Mouse (Mus musculus) hindbrain, embryonic 12.5 days (tissue): Measurements from ENCODE around the gene Nup88. TPM values are rescaled to one million over a fixed set of nuclear protein-coding genes. Genes with fewer than 3 reads are reported as not detected.

ENCODE experiments used
- ATAC-seq: fragments of 200-750 bp; cut with Nextera tagmentation; 2 replicates; pipeline ENCODE4 v1.8.0; 2017; ENCODE audit warnings: moderate TSS enrichment; ENCODE audit not compliant: low FRiP score
- H3K27ac ChIP-seq: fragments of 300-500 bp; sonication (generic); 2 replicates; pipeline ENCODE4 v1.5.1; 2016; ENCODE audit warnings: mild to moderate bottlenecking
- H3K27me3 ChIP-seq: fragments of 300-500 bp; sonication (generic); 2 replicates; pipeline ENCODE4 v1.6.1; 2016; ENCODE audit warnings: mild to moderate bottlenecking
- H3K36me3 ChIP-seq: fragments of 300-500 bp; sonication (generic); 2 replicates; pipeline ENCODE4 v1.6.1; 2016; ENCODE audit warnings: mild to moderate bottlenecking
- H3K4me1 ChIP-seq: fragments of 300-500 bp; sonication (generic); 2 replicates; pipeline ENCODE4 v1.6.1; 2016
- H3K4me2 ChIP-seq: fragments of 300-500 bp; sonication (generic); replicated peaks from 2 replicates; pipeline ENCODE4 v1.6.1; 2016; ENCODE audit warnings: mild to moderate bottlenecking
- H3K4me3 ChIP-seq: fragments of 300-500 bp; sonication (generic); 2 replicates; pipeline ENCODE4 v1.5.1; 2016; ENCODE audit warnings: mild to moderate bottlenecking
- H3K9ac ChIP-seq: fragments of 300-500 bp; sonication (generic); 2 replicates; pipeline ENCODE4 v1.6.1; 2016; ENCODE audit warnings: mild to moderate bottlenecking, moderate library complexity
- H3K9me3 ChIP-seq: fragments of 300-500 bp; sonication (generic); replicated peaks from 2 replicates; pipeline ENCODE4 v1.6.1; 2016; ENCODE audit warnings: mild to moderate bottlenecking
- WGBS: fragments of 180-500 bp; shearing (Covaris S2); methylation state at CpG from one replicate; pipeline ENCODE4 v1.1.7; 2016; 5-methylcytosine and 5-hydroxymethylcytosine counted together
- polyA plus RNA-seq: library from polyadenylated mRNA; unstranded; fragments of >200 nt; fragmentation: Nextera tagmentation; extraction: Ambion mirVana; gene quantifications from 2 replicates; pipeline ENCODE4 v1.2.1, GENCODE M21; 2016

Gene Nup88
- polyA plus RNA-seq, result 131 and 148 TPM in 2 replicates

GRCm38 (mm10) chr11:70969821-70970559, at the start of gene Nup88, which contains the start of gene Rpain:
Nup88 (minus strand) TSS chr11:70969973.
Rpain (plus strand) TSS chr11:70970213.
- peaks cover 32% of the 10 kb centered on the region for H3K36me3 ChIP-seq
- WGBS, result under 1% methylated on average over 42 of the region's 43 CpGs

GRCm38 (mm10) chr11:71018416-71019200, 48.8 kb upstream of the Nup88 start:
- 7% methylated on average over 28 of the region's 28 CpGs for WGBS

More at GRCm38 (mm10) chr11:70969821-70970559, at the start of gene Nup88, which contains the start of gene Rpain:
- H3K9ac ChIP-seq, result peak within 1 kb of the TSS; percentile 89
- peak within 1 kb of the TSS; percentile 91 for H3K27ac ChIP-seq
- peaks cover 16% of the 10 kb centered on the region for H3K4me1 ChIP-seq
- peak; percentile 97 for ATAC-seq
- H3K4me2 ChIP-seq, result peak within 1 kb of the TSS; percentile 64
- H3K27me3 ChIP-seq, result no peaks in the 10 kb centered on the region
- peak within 1 kb of the TSS; percentile 81 for H3K4me3 ChIP-seq
- H3K9me3 ChIP-seq, result no peaks in the 10 kb centered on the region

GRCm38 (mm10) chr11:71017051-71017450, 47.3 kb upstream of the Nup88 start:
- Histone ChIP-seq H3K27ac (no peak overlapping the region), H3K4me3 (no peak overlapping the region), H3K4me1 (peaks cover 30% of the 10 kb centered on the region), H3K4me2 (no peak overlapping the region), H3K9me3 (no peaks in the 10 kb centered on the region), H3K9ac (no peak overlapping the region), H3K36me3 (peaks cover 15% of the 10 kb centered on the region), H3K27me3 (no peaks in the 10 kb centered on the region)
- WGBS, result 87% methylated on average over 1 of the region's 1 CpGs
- no peak for ATAC-seq

More at GRCm38 (mm10) chr11:71018416-71019200, 48.8 kb upstream of the Nup88 start:
- Histone ChIP-seq H3K9ac (peak overlapping the region; percentile 86), H3K4me1 (peaks cover 30% of the 10 kb centered on the region), H3K27ac (peak overlapping the region; percentile 81), H3K27me3 (no peaks in the 10 kb centered on the region), H3K4me3 (peak overlapping the region; percentile 90), H3K36me3 (peaks cover 5% of the 10 kb centered on the region; the same call in 1 of the 2 replicates), H3K4me2 (peak overlapping the region; percentile 83), H3K9me3 (no peaks in the 10 kb centered on the region)
- no peak; the same call in 1 of the 2 replicates for ATAC-seq

- Histone ChIP-seq H3K36me3 (peaks cover 45% of the 10 kb centered on the region), H3K4me2 (no peak overlapping the region), H3K9me3 (no peaks in the 10 kb centered on the region), H3K4me1 (peaks cover 11% of the 10 kb centered on the region), H3K27me3 (no peaks in the 10 kb centered on the region), H3K9ac (no peak overlapping the region), H3K4me3 (no peak overlapping the region), H3K27ac (no peak overlapping the region)
- WGBS, result 95% methylated on average over 7 of the region's 7 CpGs
- no peak for ATAC-seq
Measured at GRCm38 (mm10) chr11:71012743-71013142, 43.0 kb upstream of the Nup88 start.

- Histone ChIP-seq H3K4me2 (no peak overlapping the region), H3K4me1 (peaks cover 5% of the 10 kb centered on the region), H3K36me3 (peaks cover 39% of the 10 kb centered on the region), H3K27ac (no peak overlapping the region), H3K9ac (no peak overlapping the region), H3K27me3 (no peaks in the 10 kb centered on the region), H3K9me3 (no peaks in the 10 kb centered on the region), H3K4me3 (no peak overlapping the region)
- 95% methylated on average over 3 of the region's 3 CpGs for WGBS
- ATAC-seq, result no peak
Measured at GRCm38 (mm10) chr11:71008321-71008720, 38.5 kb upstream of the Nup88 start.

GRCm38 (mm10) chr11:71007831-71008230, 38.1 kb upstream of the Nup88 start:
- no peak for ATAC-seq
- Histone ChIP-seq H3K4me1 (peaks cover 10% of the 10 kb centered on the region), H3K36me3 (peaks cover 38% of the 10 kb centered on the region), H3K9ac (no peak overlapping the region), H3K27me3 (no peaks in the 10 kb centered on the region), H3K27ac (no peak overlapping the region), H3K4me3 (no peak overlapping the region), H3K4me2 (no peak overlapping the region), H3K9me3 (no peaks in the 10 kb centered on the region)
- 94% methylated on average over 7 of the region's 7 CpGs for WGBS

- whole genome bisulfite sequencing, result 97% methylated on average over 6 of the region's 6 CpGs
- no peak overlapping the region for H3K4me3 ChIP-seq
- H3K36me3 ChIP-seq, result peaks cover 30% of the 10 kb centered on the region
- no peak overlapping the region for H3K27ac ChIP-seq
- H3K9ac ChIP-seq, result no peak overlapping the region
- H3K27me3 ChIP-seq, result no peaks in the 10 kb centered on the region
- H3K4me2 ChIP-seq, result no peak overlapping the region
- H3K4me1 ChIP-seq, result peaks cover 15% of the 10 kb centered on the region
- ATAC-seq, result no peak
- no peaks in the 10 kb centered on the region for H3K9me3 ChIP-seq
Measured at GRCm38 (mm10) chr11:71007026-71007425, 37.3 kb upstream of the Nup88 start.

- peak overlapping the region; percentile 50 for H3K4me2 ChIP-seq
- 64% methylated on average over 5 of the region's 5 CpGs for WGBS
- H3K27ac ChIP-seq, result no peak overlapping the region
- ATAC-seq, result no peak
- peaks cover 15% of the 10 kb centered on the region for H3K36me3 ChIP-seq
- H3K27me3 ChIP-seq, result no peaks in the 10 kb centered on the region
- no peak overlapping the region for H3K9ac ChIP-seq
- H3K4me1 ChIP-seq, result peaks cover 15% of the 10 kb centered on the region
- H3K4me3 ChIP-seq, result peak overlapping the region; percentile 93
- no peaks in the 10 kb centered on the region for H3K9me3 ChIP-seq
Measured at GRCm38 (mm10) chr11:71005046-71005445, 35.3 kb upstream of the Nup88 start.

- Histone ChIP-seq H3K4me3 (peak within 1 kb of the TSS; percentile 93), H3K4me1 (peaks cover 15% of the 10 kb centered on the region), H3K4me2 (peak within 1 kb of the TSS; percentile 95), H3K27ac (peak within 1 kb of the TSS; percentile 73), H3K9ac (peak within 1 kb of the TSS; percentile 76), H3K9me3 (no peaks in the 10 kb centered on the region), H3K36me3 (peaks cover 14% of the 10 kb centered on the region), H3K27me3 (no peaks in the 10 kb centered on the region)
- ATAC-seq, result peak; percentile 98
- WGBS, result under 1% methylated on average over 35 of the region's 35 CpGs
Measured at GRCm38 (mm10) chr11:71004316-71004773, 34.6 kb upstream of the Nup88 start, which contains the start of gene Dhx33. Dhx33 (minus strand) TSS chr11:71004437.

- no peaks in the 10 kb centered on the region for H3K9me3 ChIP-seq
- under 1% methylated on average over 49 of the region's 49 CpGs for WGBS
- ATAC-seq, result peak; percentile 89
Measured at GRCm38 (mm10) chr11:71003611-71004315, 34.0 kb upstream of the Nup88 start.

GRCm38 (mm10) chr11:71001167-71001566, 31.4 kb upstream of the Nup88 start:
- Histone ChIP-seq H3K9me3 (no peaks in the 10 kb centered on the region), H3K9ac (no peak overlapping the region), H3K4me3 (no peak overlapping the region), H3K27me3 (no peaks in the 10 kb centered on the region), H3K27ac (no peak overlapping the region), H3K4me2 (no peak overlapping the region), H3K4me1 (peaks cover 15% of the 10 kb centered on the region), H3K36me3 (peaks cover 29% of the 10 kb centered on the region)
- 88% methylated on average over 4 of the region's 4 CpGs for WGBS
- ATAC-seq, result no peak

More at GRCm38 (mm10) chr11:71003611-71004315, 34.0 kb upstream of the Nup88 start:
- peak overlapping the region; percentile 76 for H3K9ac ChIP-seq
- peak overlapping the region; percentile 73 for H3K27ac ChIP-seq
- peak overlapping the region; percentile 93 for H3K4me3 ChIP-seq
- no peaks in the 10 kb centered on the region for H3K27me3 ChIP-seq
- H3K4me1 ChIP-seq, result peaks cover 15% of the 10 kb centered on the region
- H3K4me2 ChIP-seq, result peak overlapping the region; percentile 95
- H3K36me3 ChIP-seq, result peaks cover 15% of the 10 kb centered on the region
